Mouse (Mus musculus) kidney, embryonic 14.5 days (tissue): Measurements from ENCODE around the gene Kank4. TPM values are rescaled to one million over a fixed set of nuclear protein-coding genes. Genes with fewer than 3 reads are reported as not detected.
"Not testable (repeated sequence)": the region's sequence is repeated elsewhere in the genome, so short reads cannot be mapped to it uniquely, and the experiment has no call there.

ENCODE experiments used
- ATAC-seq: fragments of 200-750 bp; cut with Nextera tagmentation; 2 replicates; pipeline ENCODE4 v1.8.0; 2017; ENCODE audit warnings: moderate number of reproducible peaks, mild to moderate bottlenecking, moderate TSS enrichment, moderate library complexity; ENCODE audit not compliant: low FRiP score, low TSS enrichment
- H3K27ac ChIP-seq: fragments of 300-500 bp; sonication (generic); 2 replicates; pipeline ENCODE4 v1.5.1; 2014; ENCODE audit warnings: low read depth, mild to moderate bottlenecking, low read length, moderate library complexity, mixed read lengths
- H3K27me3 ChIP-seq: fragments of 300-500 bp; sonication (generic); 2 replicates; pipeline ENCODE4 v1.6.1; 2014; ENCODE audit warnings: mild to moderate bottlenecking, low read length; ENCODE audit not compliant: control insufficient read depth, insufficient read depth
- H3K36me3 ChIP-seq: fragments of 300-500 bp; sonication (generic); 2 replicates; pipeline ENCODE4 v1.6.1; 2014; ENCODE audit warnings: low read length, mixed read lengths; ENCODE audit not compliant: control insufficient read depth, insufficient read depth
- H3K4me1 ChIP-seq: fragments of 300-500 bp; sonication (generic); 2 replicates; pipeline ENCODE4 v1.6.1; 2014; ENCODE audit warnings: low read length, mixed read lengths; ENCODE audit not compliant: control insufficient read depth, insufficient read depth
- H3K4me2 ChIP-seq: fragments of 300-500 bp; sonication (generic); replicated peaks from 2 replicates; pipeline ENCODE4 v1.6.1; 2014; ENCODE audit warnings: low read depth, mild to moderate bottlenecking, low read length
- H3K4me3 ChIP-seq: fragments of 300-500 bp; sonication (generic); 2 replicates; pipeline ENCODE4 v1.5.1; 2014; ENCODE audit warnings: mild to moderate bottlenecking, low read length
- H3K9ac ChIP-seq: fragments of 300-500 bp; sonication (generic); 2 replicates; pipeline ENCODE4 v1.6.1; 2014; ENCODE audit warnings: low read depth, mild to moderate bottlenecking, low read length, moderate library complexity
- H3K9me3 ChIP-seq: fragments of 300-500 bp; sonication (generic); 2 replicates; pipeline ENCODE4 v1.6.1; 2016; ENCODE audit warnings: low read length; ENCODE audit not compliant: control insufficient read depth
- WGBS: fragments of 180-500 bp; shearing (Covaris S2); extraction: QIAGEN DNeasy Blood & Tissue Kit; methylation state at CpG from one replicate; pipeline ENCODE4 v1.1.7; 2014; 5-methylcytosine and 5-hydroxymethylcytosine counted together
- polyA plus RNA-seq: library from polyadenylated mRNA; unstranded; fragments of >200 nt; fragmentation: Nextera tagmentation; extraction: Ambion mirVana; gene quantifications from 2 replicates; pipeline ENCODE4 v1.2.1, GENCODE M21; 2014

Gene Kank4
- polyA plus RNA-seq, 1 experiment from 2014 or later = 3.5 TPM

DNA sequence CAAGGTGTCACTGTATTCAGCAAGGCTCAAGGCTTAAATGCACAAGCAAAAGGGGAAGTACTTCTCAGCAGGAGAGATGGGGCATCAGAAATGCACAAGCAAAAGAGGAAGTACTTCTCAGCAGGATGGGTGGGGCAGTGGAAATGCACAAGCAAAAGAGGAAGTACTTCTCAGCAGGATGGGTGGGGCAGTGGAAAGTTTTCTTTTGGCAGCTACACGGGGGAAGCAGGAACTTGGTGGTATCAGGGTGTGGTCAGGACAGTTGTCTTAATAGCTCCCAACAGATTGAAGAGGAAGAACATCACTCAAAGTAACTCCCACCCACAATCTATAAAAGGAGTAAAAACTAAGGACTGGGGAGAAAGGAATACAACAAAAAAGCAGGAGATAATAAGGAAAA lies 33.1 kb upstream of the Kank4 start:
- not testable (repeated sequence) for H3K4me3 ChIP-seq, H3K4me2 ChIP-seq, H3K4me1 ChIP-seq, ATAC-seq, H3K27me3 ChIP-seq, H3K9ac ChIP-seq, H3K9me3 ChIP-seq, H3K27ac ChIP-seq, H3K36me3 ChIP-seq
- WGBS = 78% methylated on average over 1 of the region's 1 CpGs

DNA sequence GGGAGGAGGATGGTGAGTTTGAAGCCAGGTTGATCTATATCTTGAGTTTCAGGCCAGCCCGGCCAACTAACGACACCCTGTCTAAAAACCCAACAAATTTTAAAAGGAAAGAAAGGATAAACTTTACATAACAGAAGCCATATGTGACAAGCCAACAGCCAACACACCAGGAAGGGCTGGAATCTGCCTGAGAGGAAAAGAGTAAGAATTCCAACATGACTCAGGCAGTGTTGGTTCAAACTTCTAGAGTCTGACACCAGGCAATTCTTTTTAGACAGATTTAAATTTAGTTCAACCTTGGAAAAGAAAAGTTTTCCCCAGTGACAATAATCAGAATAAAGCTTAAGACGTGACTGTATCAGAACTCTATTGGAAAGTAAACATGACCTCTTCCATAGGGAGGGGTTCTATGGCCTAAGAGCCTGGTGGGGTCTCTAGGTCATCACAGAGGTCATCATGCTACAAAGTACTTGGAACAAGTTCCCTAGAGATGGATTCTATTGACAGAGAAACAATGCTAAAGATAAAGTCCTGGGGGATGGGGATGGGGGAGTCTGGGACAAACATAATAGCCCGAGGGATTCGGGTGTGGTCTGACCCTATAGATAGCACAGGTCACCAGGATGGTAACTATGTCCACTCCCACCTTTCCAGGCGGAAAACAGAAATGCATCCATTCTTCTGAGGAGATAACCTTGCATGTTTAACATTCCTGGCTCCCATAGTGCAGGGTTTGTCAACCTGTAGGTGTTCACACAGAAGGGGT lies 30.0 kb upstream of the Kank4 start:
- no peaks in the 10 kb centered on the region for H3K27me3 ChIP-seq
- 70% methylated on average over 6 of the region's 6 CpGs for WGBS
- no peaks in the 10 kb centered on the region for H3K36me3 ChIP-seq
- no peak for ATAC-seq
- no peak overlapping the region for H3K9ac ChIP-seq
- H3K4me3 ChIP-seq = no peak overlapping the region
- no peak overlapping the region for H3K27ac ChIP-seq
- no peaks in the 10 kb centered on the region for H3K9me3 ChIP-seq
- H3K4me2 ChIP-seq = no peak overlapping the region
- H3K4me1 ChIP-seq = no peaks in the 10 kb centered on the region

DNA sequence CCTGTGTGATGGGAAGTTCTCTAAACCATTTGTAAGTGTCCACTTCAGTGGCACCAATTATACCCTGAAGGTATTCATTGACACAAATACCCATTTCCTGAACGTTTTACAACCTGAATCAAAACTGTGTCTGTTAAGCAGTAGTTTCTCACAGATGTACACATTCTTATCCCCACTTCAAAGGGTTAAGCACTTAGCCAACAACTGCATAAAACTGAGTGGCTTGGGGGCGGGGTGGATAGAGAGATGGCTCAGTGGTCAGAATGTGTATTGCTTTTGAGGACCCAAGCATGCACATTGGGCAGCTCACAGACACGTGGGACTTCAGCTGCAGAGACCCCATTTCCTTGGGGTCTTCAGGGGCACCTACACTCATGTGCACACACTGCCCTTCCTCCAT lies 29.1 kb upstream of the Kank4 start:
- 39% methylated on average over 3 of the region's 3 CpGs for WGBS
- no peaks in the 10 kb centered on the region for H3K4me1 ChIP-seq
- H3K36me3 ChIP-seq = no peaks in the 10 kb centered on the region
- no peak overlapping the region for H3K27ac ChIP-seq
- H3K4me3 ChIP-seq = no peak overlapping the region
- no peak overlapping the region for H3K9ac ChIP-seq
- no peak for ATAC-seq
- no peaks in the 10 kb centered on the region for H3K27me3 ChIP-seq
- H3K4me2 ChIP-seq = no peak overlapping the region
- no peaks in the 10 kb centered on the region for H3K9me3 ChIP-seq

DNA sequence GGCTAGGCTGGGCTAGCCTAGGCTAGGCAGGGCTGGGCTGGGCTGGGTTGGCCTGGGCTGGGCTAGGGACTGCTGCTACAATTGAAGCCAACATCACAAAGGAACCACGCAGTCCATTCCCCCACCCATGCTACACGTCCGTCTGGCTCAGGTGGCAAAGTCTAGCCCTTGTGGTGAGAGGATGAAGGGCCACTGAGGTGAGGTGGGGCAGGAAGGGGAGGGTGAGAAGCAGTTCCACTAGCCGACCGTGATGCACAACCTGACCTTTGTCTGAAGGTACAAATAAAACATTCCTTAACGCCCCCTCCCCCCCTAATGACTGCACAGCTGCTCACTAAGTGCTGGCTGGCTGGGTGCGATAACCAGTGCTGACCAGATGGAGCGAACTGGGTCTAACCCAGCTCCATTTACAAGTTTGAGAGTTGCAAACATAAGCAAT lies 28.4 kb upstream of the Kank4 start:
- H3K27me3 ChIP-seq = no peaks in the 10 kb centered on the region
- peak; percentile 46; the same call in 1 of the 2 replicates for ATAC-seq
- H3K9me3 ChIP-seq = no peaks in the 10 kb centered on the region
- H3K4me3 ChIP-seq = no peak overlapping the region
- H3K9ac ChIP-seq = no peak overlapping the region
- 37% methylated on average over 7 of the region's 8 CpGs for WGBS
- no peak overlapping the region for H3K4me2 ChIP-seq
- no peaks in the 10 kb centered on the region for H3K36me3 ChIP-seq
- H3K27ac ChIP-seq = no peak overlapping the region
- no peaks in the 10 kb centered on the region for H3K4me1 ChIP-seq

DNA sequence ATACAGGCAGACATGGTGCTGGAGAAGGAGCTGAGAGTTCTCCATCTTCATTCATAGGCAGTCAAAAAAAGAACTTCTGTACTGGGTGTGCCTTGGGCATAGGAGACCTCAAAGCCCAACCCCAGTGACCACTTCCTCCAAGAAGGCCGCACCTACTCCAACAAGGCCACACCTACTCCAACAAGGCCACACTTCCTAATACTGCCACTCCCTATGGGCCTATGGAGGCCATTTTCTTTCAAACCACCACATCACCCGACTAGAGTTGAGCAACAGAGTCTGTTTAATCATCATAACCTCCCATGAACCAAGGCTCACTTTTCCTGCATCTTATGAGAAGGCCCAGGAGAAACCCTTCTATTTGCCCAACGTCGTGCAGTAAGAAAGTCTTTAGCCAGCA lies 27.9 kb upstream of the Kank4 start:
- H3K9ac ChIP-seq = no peak overlapping the region
- no peak overlapping the region for H3K4me3 ChIP-seq
- no peaks in the 10 kb centered on the region for H3K27me3 ChIP-seq
- no peak for ATAC-seq
- H3K27ac ChIP-seq = no peak overlapping the region
- H3K9me3 ChIP-seq = no peaks in the 10 kb centered on the region
- no peak overlapping the region for H3K4me2 ChIP-seq
- WGBS = 91% methylated on average over 4 of the region's 4 CpGs
- no peaks in the 10 kb centered on the region for H3K36me3 ChIP-seq
- no peaks in the 10 kb centered on the region for H3K4me1 ChIP-seq

DNA sequence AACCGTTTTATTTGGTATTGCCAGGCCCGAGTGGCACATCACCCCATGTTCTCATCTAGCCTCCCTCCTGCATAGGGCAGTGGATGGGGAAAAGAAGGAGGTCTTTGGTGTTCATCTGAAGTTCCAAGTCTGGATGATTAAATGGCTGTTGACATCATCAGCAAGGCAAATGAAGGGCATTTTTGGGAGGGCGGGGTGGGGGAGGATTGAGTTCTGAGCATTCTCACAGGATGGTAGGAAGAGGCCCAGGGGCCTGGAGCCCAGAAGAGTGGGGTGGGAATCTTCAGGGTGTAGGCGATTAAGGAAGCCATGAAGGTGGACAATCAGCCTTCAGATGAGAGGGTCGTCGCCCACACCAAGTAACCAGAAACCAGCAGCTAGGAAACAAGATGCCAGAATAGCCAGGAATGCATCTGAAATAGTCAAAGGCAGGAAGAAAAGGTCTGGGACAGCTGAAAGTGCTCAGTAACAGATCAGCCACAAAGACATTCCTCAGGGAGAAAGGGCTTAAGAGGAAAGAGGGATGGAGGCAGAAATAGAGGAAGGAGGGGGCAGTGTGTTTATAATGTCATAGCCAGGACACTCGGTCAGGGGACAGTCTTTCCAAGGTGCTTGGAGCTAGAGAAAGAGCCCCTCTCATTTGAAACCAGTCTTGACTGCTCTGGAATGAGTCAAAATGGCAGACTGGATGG lies 26.7 kb upstream of the Kank4 start:
- 78% methylated on average over 7 of the region's 7 CpGs for WGBS
- Histone ChIP-seq H3K9ac (no peak overlapping the region), H3K27me3 (no peaks in the 10 kb centered on the region), H3K4me1 (no peaks in the 10 kb centered on the region), H3K36me3 (no peaks in the 10 kb centered on the region), H3K27ac (no peak overlapping the region), H3K4me3 (no peak overlapping the region), H3K4me2 (no peak overlapping the region), H3K9me3 (no peaks in the 10 kb centered on the region)
- no peak for ATAC-seq

DNA sequence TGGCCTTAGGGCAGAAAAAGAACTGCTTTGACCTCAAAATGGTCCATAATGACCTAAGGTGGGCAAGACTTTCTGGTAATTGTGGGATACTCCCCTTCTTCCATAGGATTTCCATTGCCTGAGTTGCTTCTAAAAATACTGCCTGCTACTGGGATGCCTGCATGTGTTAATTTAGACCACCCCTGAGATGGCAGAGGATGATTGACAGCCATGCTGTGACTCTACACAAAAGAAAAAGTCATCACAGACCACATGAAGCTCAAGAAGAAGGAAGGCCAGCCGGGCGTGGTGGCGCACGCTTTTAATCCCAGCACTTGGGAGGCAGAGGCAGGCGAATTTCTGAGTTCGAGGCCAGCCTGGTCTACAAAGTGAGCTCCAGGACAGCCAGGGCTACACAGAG lies 23.9 kb upstream of the Kank4 start:
- not testable (repeated sequence) for H3K27ac ChIP-seq, H3K9ac ChIP-seq, H3K4me3 ChIP-seq, H3K9me3 ChIP-seq, H3K27me3 ChIP-seq, H3K4me2 ChIP-seq, ATAC-seq, H3K4me1 ChIP-seq, H3K36me3 ChIP-seq
- 92% methylated on average over 6 of the region's 6 CpGs for WGBS

DNA sequence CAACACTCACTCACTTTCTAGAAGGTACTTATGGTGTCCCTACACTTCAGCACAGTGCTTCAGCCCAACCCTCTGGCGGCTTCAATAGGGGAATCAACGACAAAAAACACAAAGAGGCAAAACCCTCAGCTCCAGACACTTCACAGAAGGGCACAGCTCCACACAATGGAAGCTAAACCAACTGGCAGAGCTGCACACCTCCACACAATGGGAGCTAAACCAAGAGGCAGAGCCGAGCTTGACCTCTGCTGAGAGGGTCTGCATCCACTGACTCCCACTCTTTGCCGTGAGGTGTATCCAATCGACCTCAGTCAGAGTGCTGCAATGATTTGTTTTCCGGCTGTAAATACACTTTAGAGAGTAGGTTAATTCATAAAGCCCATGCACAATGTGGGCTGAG lies 23.2 kb upstream of the Kank4 start:
- peaks cover 3% of the 10 kb centered on the region; the same call in 1 of the 2 replicates for H3K4me1 ChIP-seq
- H3K4me3 ChIP-seq = no peak overlapping the region
- ATAC-seq = no peak
- H3K9ac ChIP-seq = no peak overlapping the region
- 46% methylated on average over 6 of the region's 6 CpGs for WGBS
- no peaks in the 10 kb centered on the region for H3K36me3 ChIP-seq
- H3K9me3 ChIP-seq = no peaks in the 10 kb centered on the region
- H3K27me3 ChIP-seq = no peaks in the 10 kb centered on the region
- no peak overlapping the region for H3K27ac ChIP-seq
- H3K4me2 ChIP-seq = no peak overlapping the region

DNA sequence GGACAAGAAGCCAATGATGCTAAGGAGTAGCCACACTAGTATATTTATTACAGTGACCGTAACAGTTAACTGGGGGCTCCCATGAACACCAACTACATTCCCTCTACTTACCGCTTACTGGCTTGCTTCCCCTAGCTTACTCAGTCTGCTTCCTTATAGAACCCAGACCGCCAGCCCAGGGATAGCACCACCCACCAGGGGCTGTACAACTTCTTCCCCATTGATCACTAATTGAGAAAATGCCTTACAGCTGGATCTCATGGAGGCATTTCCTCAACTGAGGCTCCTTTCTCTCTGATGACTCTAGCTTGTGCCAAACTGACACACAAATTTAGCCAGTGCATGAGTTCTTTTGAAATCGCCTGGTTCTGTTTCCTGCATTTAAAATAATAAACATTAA lies 21.6 kb upstream of the Kank4 start:
- Histone ChIP-seq H3K36me3 (no peaks in the 10 kb centered on the region), H3K9me3 (no peaks in the 10 kb centered on the region), H3K27ac (no peak overlapping the region), H3K4me1 (peaks cover 3% of the 10 kb centered on the region; the same call in 1 of the 2 replicates), H3K4me2 (no peak overlapping the region), H3K9ac (no peak overlapping the region), H3K4me3 (no peak overlapping the region), H3K27me3 (no peaks in the 10 kb centered on the region)
- no peak for ATAC-seq
- 91% methylated on average over 4 of the region's 4 CpGs for WGBS
